Mouse (Mus musculus): Measurements from ENCODE around the gene Nxph3.

- TF ChIP-seq CTCF (IDR thresholded peaks at IDR 0.05; ENCODE audit: low read depth) (no peak), EP300 (optimal IDR thresholded peaks at IDR 0.05) (no peak)
These were observed 30.4 kb upstream of the Nxph3 start for GRCm38 (mm10) chr11:95544546-95545327.

Data from stomach, postnatal 0 days (tissue).